Mouse (Mus musculus): Measurements from ENCODE around the gene Kif13a. TPM values are rescaled to one million over a fixed set of nuclear protein-coding genes. Genes with fewer than 3 reads are reported as not detected.

Kif13a gene
- polyA plus RNA-seq, 1 experiment from 2014 or later = 16.1 TPM

- H3K4me1 ChIP-seq (ENCODE audit: control insufficient read depth, insufficient read depth, low read length) = no peaks in the 10 kb centered on the region
- DNase-seq (ENCODE audit: low spot score, missing footprints) (no peak), ATAC-seq (ENCODE audit: low FRiP score) (no peak)
- no peaks in the 10 kb centered on the region for H3K27me3 ChIP-seq (ENCODE audit: control insufficient read depth, insufficient read depth, low read length)
- H3K36me3 ChIP-seq (ENCODE audit: control insufficient read depth, insufficient read depth, low read length) = no peaks in the 10 kb centered on the region
- no peak overlapping the region for H3K4me3 ChIP-seq (ENCODE audit: low read depth, low read length)
- H3K9me3 ChIP-seq (ENCODE audit: control insufficient read depth, low read length) = no peaks in the 10 kb centered on the region
- H3K27ac ChIP-seq (ENCODE audit: low read depth, low read length) = no peak overlapping the region
- no peak overlapping the region for H3K9ac ChIP-seq (ENCODE audit: low read length)
- no peak overlapping the region for H3K4me2 ChIP-seq
- 90% methylated on average over 5 of the region's 5 CpGs for WGBS
These were observed 29.5 kb upstream of the Kif13a start for GRCm38 (mm10) chr13:46959139-46959538.

GRCm38 (mm10) chr13:46951212-46951611, 21.5 kb upstream of the Kif13a start:
- 91% methylated on average over 15 of the region's 15 CpGs for WGBS
- Histone ChIP-seq H3K27ac (ENCODE audit: low read depth, low read length) (no peak overlapping the region), H3K27me3 (ENCODE audit: control insufficient read depth, insufficient read depth, low read length) (no peaks in the 10 kb centered on the region), H3K9ac (ENCODE audit: low read length) (no peak overlapping the region), H3K9me3 (ENCODE audit: control insufficient read depth, low read length) (no peaks in the 10 kb centered on the region), H3K4me3 (ENCODE audit: low read depth, low read length) (no peak overlapping the region), H3K4me2 (no peak overlapping the region), H3K4me1 (ENCODE audit: control insufficient read depth, insufficient read depth, low read length) (no peaks in the 10 kb centered on the region), H3K36me3 (ENCODE audit: control insufficient read depth, insufficient read depth, low read length) (no peaks in the 10 kb centered on the region)
- no peak for ATAC-seq (ENCODE audit: low FRiP score)
- DNase-seq (ENCODE audit: low spot score, missing footprints) = no peak

GRCm38 (mm10) chr13:46949741-46950140, 20.1 kb upstream of the Kif13a start:
- ATAC-seq (ENCODE audit: low FRiP score) = no peak

DNA sequence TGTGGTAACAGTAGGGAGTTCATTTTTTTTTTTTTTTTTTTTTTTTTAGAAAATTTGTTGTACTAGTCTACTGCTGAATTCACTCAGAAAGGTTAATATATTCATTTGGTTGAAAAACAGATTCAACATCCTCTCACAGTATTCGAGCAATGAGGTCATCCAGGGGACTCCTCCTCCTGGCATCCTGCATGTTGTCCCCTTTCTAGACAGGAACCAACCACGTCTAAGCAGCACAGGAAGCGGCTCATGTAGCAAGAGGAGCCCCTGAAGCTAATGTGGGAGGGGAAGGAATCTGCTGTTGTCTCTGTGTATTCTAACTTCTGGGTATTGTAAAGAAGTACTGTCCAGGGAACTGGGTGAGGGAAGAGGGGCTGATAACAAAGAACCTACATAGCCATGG, 18.4 kb upstream of the Kif13a start:
- H3K4me2 ChIP-seq = no peak overlapping the region
- 65% methylated on average over 3 of the region's 3 CpGs for whole genome bisulfite sequencing
- peaks cover 2% of the 10 kb centered on the region; the same call in 1 of the 2 replicates for H3K4me1 ChIP-seq (ENCODE audit: control insufficient read depth, insufficient read depth, low read length)
- DNase-seq (ENCODE audit: low spot score, missing footprints) (no peak), ATAC-seq (ENCODE audit: low FRiP score) (no peak)
- no peak overlapping the region for H3K27ac ChIP-seq (ENCODE audit: low read depth, low read length)
- no peak overlapping the region for H3K4me3 ChIP-seq (ENCODE audit: low read depth, low read length)
- no peaks in the 10 kb centered on the region for H3K9me3 ChIP-seq (ENCODE audit: control insufficient read depth, low read length)
- H3K9ac ChIP-seq (ENCODE audit: low read length) = no peak overlapping the region
- H3K36me3 ChIP-seq (ENCODE audit: control insufficient read depth, insufficient read depth, low read length) = no peaks in the 10 kb centered on the region
- no peaks in the 10 kb centered on the region for H3K27me3 ChIP-seq (ENCODE audit: control insufficient read depth, insufficient read depth, low read length)

More at GRCm38 (mm10) chr13:46949741-46950140, 20.1 kb upstream of the Kif13a start:
- Histone ChIP-seq H3K9ac (ENCODE audit: low read length) (no peak overlapping the region), H3K4me3 (ENCODE audit: low read depth, low read length) (no peak overlapping the region), H3K9me3 (ENCODE audit: control insufficient read depth, low read length) (no peaks in the 10 kb centered on the region), H3K27me3 (ENCODE audit: control insufficient read depth, insufficient read depth, low read length) (no peaks in the 10 kb centered on the region), H3K27ac (ENCODE audit: low read depth, low read length) (no peak overlapping the region), H3K36me3 (ENCODE audit: control insufficient read depth, insufficient read depth, low read length) (no peaks in the 10 kb centered on the region), H3K4me1 (ENCODE audit: control insufficient read depth, insufficient read depth, low read length) (no peaks in the 10 kb centered on the region), H3K4me2 (no peak overlapping the region)
- 88% methylated on average over 2 of the region's 2 CpGs for WGBS
- DNase-seq (ENCODE audit: low spot score, missing footprints) = no peak

- H3K4me3 ChIP-seq (ENCODE audit: low read depth, low read length) = no peak overlapping the region
- H3K4me1 ChIP-seq (ENCODE audit: control insufficient read depth, insufficient read depth, low read length) = peaks cover 2% of the 10 kb centered on the region; the same call in 1 of the 2 replicates
- WGBS = 66% methylated on average over 5 of the region's 5 CpGs
- no peak for ATAC-seq (ENCODE audit: low FRiP score)
- no peaks in the 10 kb centered on the region for H3K36me3 ChIP-seq (ENCODE audit: control insufficient read depth, insufficient read depth, low read length)
- no peak overlapping the region for H3K4me2 ChIP-seq
- no peak for DNase-seq (ENCODE audit: low spot score, missing footprints)
- no peak overlapping the region for H3K9ac ChIP-seq (ENCODE audit: low read length)
- no peak overlapping the region for H3K27ac ChIP-seq (ENCODE audit: low read depth, low read length)
- H3K27me3 ChIP-seq (ENCODE audit: control insufficient read depth, insufficient read depth, low read length) = no peaks in the 10 kb centered on the region
- no peaks in the 10 kb centered on the region for H3K9me3 ChIP-seq (ENCODE audit: control insufficient read depth, low read length)
These were observed 16.4 kb upstream of the Kif13a start for GRCm38 (mm10) chr13:46946041-46946440.

GRCm38 (mm10) chr13:46945256-46945655, 15.6 kb upstream of the Kif13a start:
- no peaks in the 10 kb centered on the region for H3K36me3 ChIP-seq (ENCODE audit: control insufficient read depth, insufficient read depth, low read length)
- H3K9me3 ChIP-seq (ENCODE audit: control insufficient read depth, low read length) = no peaks in the 10 kb centered on the region
- H3K27me3 ChIP-seq (ENCODE audit: control insufficient read depth, insufficient read depth, low read length) = no peaks in the 10 kb centered on the region
- H3K4me3 ChIP-seq (ENCODE audit: low read depth, low read length) = no peak overlapping the region
- no peak overlapping the region for H3K9ac ChIP-seq (ENCODE audit: low read length)
- ATAC-seq (ENCODE audit: low FRiP score) = no peak
- H3K27ac ChIP-seq (ENCODE audit: low read depth, low read length) = no peak overlapping the region
- WGBS = 85% methylated on average over 3 of the region's 3 CpGs
- DNase-seq (ENCODE audit: low spot score, missing footprints) = no peak
- H3K4me2 ChIP-seq = no peak overlapping the region
- H3K4me1 ChIP-seq (ENCODE audit: control insufficient read depth, insufficient read depth, low read length) = peaks cover 2% of the 10 kb centered on the region; the same call in 1 of the 2 replicates

DNA sequence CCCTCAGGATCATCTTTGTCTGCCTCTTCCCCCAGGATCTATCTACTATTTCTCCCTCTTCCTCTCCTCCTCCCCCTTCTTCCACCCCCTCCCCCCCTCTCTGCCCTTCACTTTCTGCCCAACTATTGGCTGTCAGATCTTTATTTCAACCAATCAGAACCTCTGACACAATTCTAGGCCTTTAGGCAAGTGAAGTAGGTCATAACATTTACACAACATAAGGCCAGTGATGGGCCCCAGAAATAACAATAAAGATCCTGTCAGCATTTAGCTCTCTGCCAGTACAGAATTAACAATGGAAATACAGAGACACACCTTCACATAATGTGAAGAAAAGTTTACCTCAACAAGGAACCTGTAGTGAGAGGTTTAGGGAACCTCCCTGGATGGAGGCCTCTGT, 13.6 kb upstream of the Kif13a start:
- H3K27me3 ChIP-seq (ENCODE audit: control insufficient read depth, insufficient read depth, low read length) = no peaks in the 10 kb centered on the region
- H3K36me3 ChIP-seq (ENCODE audit: control insufficient read depth, insufficient read depth, low read length) = no peaks in the 10 kb centered on the region
- ATAC-seq (ENCODE audit: low FRiP score) = no peak
- peaks cover 2% of the 10 kb centered on the region; the same call in 1 of the 2 replicates for H3K4me1 ChIP-seq (ENCODE audit: control insufficient read depth, insufficient read depth, low read length)
- H3K9me3 ChIP-seq (ENCODE audit: control insufficient read depth, low read length) = no peaks in the 10 kb centered on the region
- no peak overlapping the region for H3K9ac ChIP-seq (ENCODE audit: low read length)
- no peak overlapping the region for H3K4me2 ChIP-seq
- no peak for DNase-seq (ENCODE audit: low spot score, missing footprints)
- H3K4me3 ChIP-seq (ENCODE audit: low read depth, low read length) = no peak overlapping the region
- H3K27ac ChIP-seq (ENCODE audit: low read depth, low read length) = no peak overlapping the region

DNA sequence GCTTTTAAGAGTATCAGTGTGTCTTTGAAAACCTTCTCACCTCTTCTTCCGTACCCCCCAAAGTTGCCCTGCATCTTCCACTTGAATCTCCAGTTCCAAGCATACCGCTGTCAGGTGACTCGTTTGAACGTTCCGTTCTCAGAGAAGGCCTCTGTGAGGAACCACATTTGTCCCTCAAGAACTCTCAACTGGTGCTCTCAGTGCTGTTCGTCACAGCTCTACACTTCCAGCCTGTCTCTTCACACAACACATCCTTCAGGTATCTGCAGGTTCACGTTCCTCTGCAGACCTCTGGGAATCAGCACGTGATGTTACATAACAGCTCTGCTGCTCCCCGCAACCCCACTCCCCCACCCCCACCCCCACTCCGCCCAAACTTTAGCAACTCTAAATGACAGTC, 4.4 kb upstream of the Kif13a start:
- H3K4me1 ChIP-seq (ENCODE audit: control insufficient read depth, insufficient read depth, low read length) = peaks cover 4% of the 10 kb centered on the region
- no peak overlapping the region for H3K4me2 ChIP-seq
- H3K27me3 ChIP-seq (ENCODE audit: control insufficient read depth, insufficient read depth, low read length) = no peaks in the 10 kb centered on the region; the same call in 1 of the 2 replicates
- no peak for ATAC-seq (ENCODE audit: low FRiP score)
- H3K36me3 ChIP-seq (ENCODE audit: control insufficient read depth, insufficient read depth, low read length) = no peaks in the 10 kb centered on the region
- WGBS = 89% methylated on average over 10 of the region's 10 CpGs
- no peak overlapping the region for H3K9ac ChIP-seq (ENCODE audit: low read length)
- H3K9me3 ChIP-seq (ENCODE audit: control insufficient read depth, low read length) = no peaks in the 10 kb centered on the region
- no peak overlapping the region for H3K27ac ChIP-seq (ENCODE audit: low read depth, low read length)
- no peak overlapping the region for H3K4me3 ChIP-seq (ENCODE audit: low read depth, low read length)
- DNase-seq (ENCODE audit: low spot score, missing footprints) = no peak

DNA sequence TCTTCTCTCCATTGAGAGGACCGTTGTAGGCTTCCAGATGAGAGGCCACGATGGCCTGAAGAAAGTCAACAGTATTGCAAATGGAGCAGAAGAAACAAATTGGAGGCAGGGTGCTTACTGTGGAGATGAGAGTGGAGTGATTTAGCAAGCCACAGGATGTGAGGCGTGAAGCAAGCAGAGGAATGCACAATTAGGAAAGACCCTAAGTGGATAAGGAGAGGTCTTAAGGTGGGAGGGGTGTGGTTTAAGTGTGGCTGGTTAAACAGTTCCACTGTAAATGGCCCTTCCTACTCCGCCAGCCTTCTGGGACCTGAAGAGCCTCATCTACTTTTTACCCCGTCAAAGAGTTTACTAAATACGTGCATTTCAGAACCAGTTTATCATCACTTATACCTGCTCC, 3.2 kb upstream of the Kif13a start:
- H3K4me1 ChIP-seq (ENCODE audit: control insufficient read depth, insufficient read depth, low read length) = peaks cover 12% of the 10 kb centered on the region
- H3K9me3 ChIP-seq (ENCODE audit: control insufficient read depth, low read length) = no peaks in the 10 kb centered on the region
- H3K36me3 ChIP-seq (ENCODE audit: control insufficient read depth, insufficient read depth, low read length) = no peaks in the 10 kb centered on the region
- H3K4me2 ChIP-seq = no peak overlapping the region
- no peak overlapping the region for H3K4me3 ChIP-seq (ENCODE audit: low read depth, low read length)
- DNase-seq (ENCODE audit: low spot score, missing footprints) (no peak), ATAC-seq (ENCODE audit: low FRiP score) (no peak)
- H3K27me3 ChIP-seq (ENCODE audit: control insufficient read depth, insufficient read depth, low read length) = no peaks in the 10 kb centered on the region; the same call in 1 of the 2 replicates
- no peak overlapping the region for H3K9ac ChIP-seq (ENCODE audit: low read length)
- no peak overlapping the region for H3K27ac ChIP-seq (ENCODE audit: low read depth, low read length)
- 82% methylated on average over 6 of the region's 6 CpGs for WGBS

DNA sequence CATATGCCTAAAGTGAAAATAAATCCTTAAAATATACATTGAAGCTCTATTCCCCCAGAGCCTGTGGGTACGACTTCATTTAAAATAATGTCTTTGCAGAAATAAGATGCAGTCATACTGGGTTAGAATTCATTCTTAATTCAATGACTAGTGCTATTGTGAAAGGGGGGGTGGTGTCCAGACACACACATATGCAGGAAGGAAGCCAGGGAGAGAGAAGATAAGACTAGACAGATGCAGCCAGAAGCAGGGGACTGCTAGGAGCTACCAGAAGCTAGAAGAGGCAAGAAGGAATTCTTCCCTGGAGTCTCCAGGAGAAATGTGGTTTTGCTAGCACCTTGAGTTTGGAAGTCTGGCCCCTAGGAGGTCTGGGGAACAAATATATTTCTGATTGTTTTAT, 2.4 kb upstream of the Kif13a start:
- Histone ChIP-seq H3K9me3 (ENCODE audit: control insufficient read depth, low read length) (no peaks in the 10 kb centered on the region), H3K4me1 (ENCODE audit: control insufficient read depth, insufficient read depth, low read length) (peaks cover 12% of the 10 kb centered on the region), H3K27me3 (ENCODE audit: control insufficient read depth, insufficient read depth, low read length) (no peaks in the 10 kb centered on the region; the same call in 1 of the 2 replicates), H3K4me2 (no peak overlapping the region), H3K4me3 (ENCODE audit: low read depth, low read length) (no peak overlapping the region), H3K9ac (ENCODE audit: low read length) (no peak overlapping the region), H3K27ac (ENCODE audit: low read depth, low read length) (no peak overlapping the region), H3K36me3 (ENCODE audit: control insufficient read depth, insufficient read depth, low read length) (no peaks in the 10 kb centered on the region)
- 93% methylated on average over 1 of the region's 1 CpGs for WGBS
- ATAC-seq (ENCODE audit: low FRiP score) (no peak), DNase-seq (ENCODE audit: low spot score, missing footprints) (no peak)

All from midbrain, embryonic 11.5 days (tissue).